ENCODE assay signal across 18 mouse cellular contexts in genomic region chr14:61620371-61620770, GRCm38 (mm10). TPM values are rescaled to one million over a fixed set of nuclear protein-coding genes. Genes with fewer than 3 reads are reported as not detected.
DNase-seq lines count a peak whose midpoint lies in the region; TF ChIP-seq lines count a peak whose summit lies in the region.
"Had no signal": no experiment of that assay in that cellular context is flagged by ENCODE, and none has a peak within 500 bp of the region (broad histone marks: within the 10 kb centered on the region; RNA-seq: fewer than 3 reads in every experiment).

No protein-coding gene starts in this region.

- no peak overlapping the region for H3K4me3 ChIP-seq in lung, adult 2 months (replicated peaks; ENCODE audit: extremely low read depth, low read depth, low read length)

- TF ChIP-seq CTCF in lung, adult 2 months (IDR thresholded peaks at IDR 0.05; ENCODE audit: insufficient read depth, low read length): no peak

- no peak for TF ChIP-seq POLR2A in lung, adult 2 months (IDR thresholded peaks at IDR 0.05; ENCODE audit: borderline replicate concordance, extremely low read depth, low read depth, low read length)

- no peaks in the 10 kb centered on the region for H3K4me1 ChIP-seq in lung, adult 2 months (ENCODE audit: control insufficient read depth, insufficient read depth, low read length)

- peak; percentile 29 for DNase-seq in lung, postnatal 36 days
- no peak for DNase-seq in lung, adult 2 months
- peak; percentile 42 for DNase-seq in 416B (ENCODE audit: low read depth)
- DNase-seq in natural killer cell, adult 2 months (ENCODE audit: low spot score in 2 of 2): peak; percentile 50 to 79
- DNase-seq in cerebellum, adult 18-20 months: no peak
- DNase-seq in frontal cortex, adult 2 months (ENCODE audit: extremely low spot score in 1 of 2, low spot score in 1 of 2): no peak
- DNase-seq: adrenal gland, adult 2 months; adrenal gland, adult 8-10 months; adrenal gland, postnatal 10 days; adrenal gland, postnatal 14 days; adrenal gland, postnatal 25 days; adrenal gland, postnatal 36 days; B cell, adult 2 months; cerebellum, adult 11 months; cerebellum, adult 11-12 months; cerebellum, adult 2 months; cerebellum, adult 8-10 months had no signal

- 68% methylated on average over 2 of the region's 2 CpGs for WGBS in lung, adult 2 months

RNA-seq across cellular contexts. Expression of gene Kcnrg, which starts 13.1 kb away (rescaled TPM):
- polyA plus RNA-seq in lung, adult 2 months (2012; rRNA removed): 3.0 and 4.9 TPM in 2 replicates
- 0.42 and 0.58 TPM in 2 replicates for polyA plus RNA-seq in frontal cortex, adult 2 months (2012; rRNA removed)
- polyA plus RNA-seq: G1E had no signal

RNA-seq across cellular contexts. Expression of gene Trim13, which starts 22.3 kb away (rescaled TPM):
- 2.5 and 4.7 TPM in 2 replicates for polyA plus RNA-seq in lung, adult 2 months (2012; rRNA removed)
- 10.2 and 11.0 TPM in 2 replicates for polyA plus RNA-seq in frontal cortex, adult 2 months (2012; rRNA removed)

Comparison
In these comparisons a context has a peak if more than half of its experiments do, and no peak if none do; other contexts are left out.
1. DNase-seq: peak in lung, postnatal 36 days (single experiment), 416B (single experiment) and natural killer cell, adult 2 months (2 of 2); none in lung, adult 2 months (single experiment), cerebellum, adult 18-20 months (0 of 2) and frontal cortex, adult 2 months (0 of 2).